Mouse (Mus musculus): ENCODE results near the gene Efhd1. TPM values are rescaled to one million over a fixed set of nuclear protein-coding genes. Genes with fewer than 3 reads are reported as not detected.

The Efhd1 gene
- total RNA-seq, 2 experiments from 2014 or later: 14.8 to 16.2 TPM

DNA sequence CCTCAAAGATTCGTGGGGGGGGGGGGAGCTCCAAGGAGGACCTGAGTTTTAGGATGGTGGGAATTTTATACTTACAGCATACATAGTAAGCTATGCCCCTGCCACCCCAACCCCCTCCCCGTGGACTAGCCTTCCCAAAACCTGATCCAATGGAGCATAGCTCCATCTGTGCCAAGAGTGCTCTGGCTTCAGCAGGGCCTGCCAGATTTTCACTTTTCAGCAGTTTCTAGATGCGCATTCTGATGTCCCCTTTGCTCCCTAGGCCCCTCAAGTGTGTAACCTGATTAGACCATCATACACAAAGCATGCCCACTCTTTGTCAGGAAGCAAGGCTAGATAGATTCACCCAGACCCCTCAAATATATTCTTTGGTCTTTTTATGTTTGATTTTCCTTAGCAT is 6.0 kb downstream of the Efhd1 start:
- no peak for DNase-seq

- peak; percentile 51 for DNase-seq
These were observed 6.7 kb downstream of the Efhd1 start for GRCm38 (mm10) chr1:87270641-87271467.

- no peak for DNase-seq
These were observed 7.4 kb downstream of the Efhd1 start for GRCm38 (mm10) chr1:87271596-87271995.

DNA sequence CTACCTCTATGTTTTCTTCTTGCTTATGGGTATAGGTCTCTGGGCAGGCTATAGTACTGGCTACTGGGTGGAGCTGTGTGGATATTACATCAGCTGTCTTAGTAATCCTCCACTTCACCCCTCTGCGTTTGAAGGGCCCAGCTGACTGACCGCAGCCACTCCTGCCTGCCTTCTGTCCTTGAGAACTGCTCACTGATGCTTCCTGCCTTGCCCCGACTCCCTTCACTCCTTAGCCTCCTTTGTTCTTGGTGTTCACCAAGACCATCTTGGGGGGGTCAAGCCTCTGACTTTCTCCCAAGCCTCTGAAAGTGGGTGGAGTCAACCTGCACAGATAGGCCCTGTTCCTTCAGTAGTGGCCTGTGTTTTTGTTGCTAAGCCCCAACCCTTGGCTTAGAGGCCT is 8.3 kb downstream of the Efhd1 start:
- no peak for DNase-seq

DNA sequence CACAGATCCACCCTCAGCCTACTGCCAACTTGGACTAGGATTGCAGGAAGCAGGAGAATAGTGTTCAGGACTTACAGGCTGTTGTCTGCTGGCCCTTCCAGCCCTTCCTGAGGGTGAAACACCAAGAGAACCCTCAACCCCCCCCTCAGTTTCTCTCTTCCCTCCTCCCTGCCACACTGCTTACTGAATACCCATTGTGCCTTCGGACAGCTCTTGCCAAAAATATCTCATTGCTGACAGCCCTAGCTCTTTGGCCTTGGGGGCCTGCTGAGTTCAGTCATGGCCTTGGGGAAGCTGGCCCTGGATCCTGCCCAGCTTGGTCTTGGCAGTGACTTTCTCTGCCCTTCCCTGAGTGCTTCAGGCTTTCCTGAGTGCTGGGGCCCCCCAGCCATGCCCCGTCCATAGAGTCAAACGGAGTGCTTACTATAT is 9.4 kb downstream of the Efhd1 start:
- peak; percentile 46 for DNase-seq

GRCm38 (mm10) chr1:87274134-87274533 is 10.0 kb downstream of the Efhd1 start:
- DNase-seq: no peak

DNA sequence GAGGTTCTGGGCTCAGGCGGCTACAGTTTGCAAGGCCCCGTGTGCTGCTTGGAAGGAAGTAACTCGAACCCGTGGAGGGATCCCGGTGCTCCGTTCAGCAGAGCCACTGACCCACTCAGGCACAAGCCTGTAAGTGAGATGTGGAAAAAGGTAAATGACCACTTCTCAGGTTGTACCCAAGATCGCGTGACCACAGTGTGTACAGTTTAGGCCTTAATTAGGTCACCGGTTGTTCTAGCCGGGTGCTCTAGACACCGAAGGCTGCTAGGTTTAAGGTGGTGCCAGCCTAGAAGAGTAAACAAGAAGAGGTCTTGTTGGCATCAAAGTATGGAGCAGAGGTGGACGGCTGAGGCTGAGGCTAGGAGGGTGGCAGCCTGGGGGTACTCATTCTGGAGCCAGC is 11.0 kb downstream of the Efhd1 start:
- no peak for DNase-seq

DNA sequence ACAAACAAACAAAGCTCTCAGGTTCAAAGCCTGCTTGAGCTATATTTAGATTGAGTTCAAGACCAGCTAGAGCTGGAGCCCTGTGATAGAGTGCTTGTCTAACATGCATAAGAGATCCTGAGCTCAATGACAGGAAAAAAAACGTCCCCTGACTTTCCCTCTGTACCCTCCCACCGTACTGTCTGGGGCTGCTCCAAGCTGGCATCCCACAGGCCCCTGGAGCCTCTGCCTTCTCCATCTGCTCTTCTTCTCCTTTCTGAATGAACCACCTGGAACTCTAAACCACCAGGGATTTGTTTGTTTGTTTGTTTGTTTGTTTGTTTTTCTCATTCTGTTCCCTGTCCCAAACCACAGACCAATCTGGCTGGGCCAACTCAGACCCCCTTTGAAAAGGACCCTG is 11.9 kb downstream of the Efhd1 start:
- no peak for DNase-seq

DNA sequence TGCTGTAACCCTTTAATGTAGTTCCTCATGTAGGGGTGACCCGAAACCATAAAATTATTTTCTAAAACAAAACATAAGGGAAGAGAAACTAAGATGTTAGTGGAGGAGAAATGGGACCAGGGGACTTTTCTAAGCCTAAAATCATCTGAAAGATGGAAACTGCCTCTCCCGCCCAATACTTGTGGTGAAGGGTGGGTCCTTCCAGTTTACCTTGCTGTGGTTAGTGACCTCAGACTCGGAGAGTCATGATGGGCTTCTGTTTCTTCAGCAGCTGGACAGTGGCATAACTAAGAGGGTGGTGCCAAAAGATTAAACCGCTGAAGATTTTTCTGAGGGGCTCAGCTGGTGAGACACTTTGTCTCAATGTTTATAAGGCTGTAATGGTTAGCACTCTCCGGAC is 16.1 kb downstream of the Efhd1 start:
- DNase-seq: no peak

DNA sequence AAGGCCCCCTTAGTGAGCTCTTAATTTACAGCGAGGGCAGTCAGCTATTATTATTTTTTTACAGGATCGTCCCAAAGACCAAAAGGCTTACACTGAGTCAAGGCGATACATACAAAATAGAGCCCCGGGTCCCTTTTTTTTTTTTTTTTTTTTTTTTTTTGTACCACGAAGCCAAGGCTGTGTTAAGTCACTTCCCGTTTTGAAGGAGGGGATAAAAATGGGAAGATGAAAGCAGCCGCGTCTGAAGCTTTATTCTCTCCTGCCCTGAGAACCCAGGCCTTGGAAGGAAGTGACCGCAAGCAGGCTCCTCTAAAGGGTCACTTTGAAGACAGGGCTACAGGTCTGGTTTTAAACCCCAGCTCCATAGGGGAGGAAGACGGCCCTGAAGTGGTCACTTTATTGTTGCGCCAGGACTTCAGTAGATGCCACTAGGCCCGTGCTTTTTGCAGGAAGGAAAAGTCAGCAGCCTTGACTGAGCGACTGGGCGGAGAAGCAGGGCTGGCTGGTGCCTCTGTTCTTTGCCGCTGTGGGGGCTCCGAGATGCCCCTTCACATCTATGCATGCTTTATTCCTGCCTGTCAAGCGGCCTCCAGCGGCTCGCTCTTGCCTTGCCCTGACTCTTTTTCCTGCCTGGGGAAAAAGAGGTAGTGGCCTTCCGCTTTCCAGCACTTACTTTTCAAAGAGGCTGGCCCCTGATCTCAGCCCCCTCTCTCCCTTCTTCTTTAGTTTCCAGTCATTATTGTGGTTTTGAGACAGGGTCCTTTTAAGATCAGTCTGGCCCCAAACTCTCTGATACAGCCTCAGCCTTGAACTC is 17.6 kb downstream of the Efhd1 start:
- no peak for DNase-seq

GRCm38 (mm10) chr1:87282413-87282788 is 18.2 kb downstream of the Efhd1 start:
- no peak for DNase-seq

- no peak for DNase-seq
These were observed 19.3 kb downstream of the Efhd1 start for GRCm38 (mm10) chr1:87283410-87283960.

- no peak for DNase-seq
These were observed 22.9 kb downstream of the Efhd1 start for GRCm38 (mm10) chr1:87287105-87287504.

DNA sequence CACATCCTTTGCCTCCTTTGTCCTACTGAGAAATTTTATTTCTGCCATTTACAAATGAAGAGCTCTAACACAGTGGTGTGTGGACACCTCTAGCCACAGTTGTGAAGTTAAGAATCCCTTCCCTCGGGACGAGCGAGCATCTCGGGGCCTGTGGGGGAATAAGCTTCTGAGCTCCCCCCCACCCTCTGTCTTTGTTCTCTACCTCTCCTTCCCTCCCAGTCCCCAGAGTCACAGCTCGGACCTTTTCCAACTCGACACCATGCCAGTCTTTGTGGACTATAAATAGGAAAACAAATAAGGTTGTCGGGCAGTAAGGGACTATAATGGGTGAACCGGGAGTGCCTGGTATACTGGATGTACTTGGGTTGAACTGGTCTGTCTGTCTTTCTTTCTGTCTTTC is 27.3 kb downstream of the Efhd1 start:
- DNase-seq: no peak

DNA sequence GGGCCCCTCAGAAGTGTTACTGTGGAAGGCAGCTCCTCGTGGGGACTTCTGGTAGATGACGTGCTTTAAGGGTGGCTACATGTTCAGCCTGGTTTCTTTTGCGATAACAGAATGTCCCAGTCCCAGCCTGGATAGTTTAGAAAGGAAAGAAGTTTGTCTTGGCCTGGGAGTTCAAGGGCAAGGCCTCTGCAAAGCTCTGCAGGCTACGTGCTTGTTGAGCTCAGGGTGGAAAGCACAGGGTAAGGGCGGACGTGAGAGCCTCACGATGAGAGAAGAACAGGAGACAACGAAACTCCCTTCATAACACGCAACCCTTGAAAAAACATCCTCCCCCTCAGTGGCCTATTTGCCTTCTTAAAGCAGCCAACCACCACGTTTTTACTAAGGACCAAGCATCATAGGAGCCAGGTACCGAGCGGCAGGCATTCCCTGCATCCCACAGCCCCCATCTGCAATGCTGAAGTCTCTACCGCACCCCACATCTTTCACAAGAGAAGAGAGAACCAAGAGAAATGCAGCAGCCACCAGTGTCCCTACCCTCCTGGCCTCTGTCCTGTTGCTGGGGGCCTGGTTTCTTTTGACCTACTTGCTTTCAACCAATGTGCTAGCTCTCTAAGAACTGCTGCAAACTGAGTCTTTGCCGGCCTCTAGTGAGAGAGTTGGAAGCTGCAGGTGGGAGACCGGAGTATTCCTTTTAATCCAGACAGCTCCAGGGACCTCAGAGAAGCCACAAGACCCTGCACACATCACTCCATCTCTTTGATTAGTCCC is 28.4 kb downstream of the Efhd1 start:
- peak; percentile 34 for DNase-seq

- no peak for DNase-seq
These were observed 30.0 kb downstream of the Efhd1 start for GRCm38 (mm10) chr1:87294063-87294710.

- DNase-seq: no peak
These were observed 30.8 kb downstream of the Efhd1 start for GRCm38 (mm10) chr1:87294951-87295350.

GRCm38 (mm10) chr1:87297346-87297925 is 33.3 kb downstream of the Efhd1 start:
- no peak for DNase-seq

GRCm38 (mm10) chr1:87300360-87301286 is 36.5 kb downstream of the Efhd1 start:
- DNase-seq: no peak

DNA sequence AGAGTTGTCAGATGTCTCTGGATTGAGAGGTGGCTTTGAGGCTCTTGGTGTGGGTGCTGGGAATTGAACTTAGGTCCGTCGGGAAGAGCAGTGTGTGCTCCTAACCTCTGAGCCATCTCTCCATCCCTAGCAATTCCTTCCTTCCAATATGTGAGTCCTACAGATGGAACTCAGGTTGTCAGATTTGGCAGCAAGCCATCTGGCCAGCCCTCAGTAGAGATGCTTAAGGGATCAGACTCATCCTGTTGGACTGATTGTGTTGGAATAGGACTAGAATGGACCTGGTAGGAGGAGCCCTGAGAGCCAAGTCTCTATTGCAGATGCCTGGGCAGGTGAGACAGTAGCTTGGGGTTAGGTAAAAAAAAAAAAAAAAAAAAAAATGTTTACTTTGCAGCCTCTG is 37.8 kb downstream of the Efhd1 start:
- DNase-seq: no peak

Measured in gastrocnemius, postnatal 10 days (tissue).